Mouse (Mus musculus): ENCODE results near the gene Osbpl10. TPM values are rescaled to one million over a fixed set of nuclear protein-coding genes. Genes with fewer than 3 reads are reported as not detected.

Gene Osbpl10
- polyA plus RNA-seq, 1 experiment, result not detected

DNA sequence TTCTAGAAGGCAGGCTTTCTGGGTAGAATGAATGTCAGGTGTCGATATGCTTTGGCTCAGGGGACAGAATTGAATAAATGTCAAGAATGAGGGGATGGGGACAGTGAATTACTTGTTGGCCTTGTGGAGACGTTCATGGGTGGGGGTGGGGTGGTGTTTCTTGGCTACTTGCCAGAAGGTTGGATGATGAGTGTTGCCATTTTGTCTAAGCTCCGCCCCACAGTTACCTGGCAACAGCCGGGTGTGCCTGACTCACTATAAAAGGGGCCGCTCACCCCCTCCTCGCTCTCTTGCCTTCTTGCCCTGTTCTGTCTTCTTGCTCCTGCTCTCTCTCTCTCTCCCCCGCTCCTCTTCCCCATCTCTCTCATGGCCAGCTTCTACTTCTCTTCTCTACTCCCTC lies 60.9 kb downstream of the Osbpl10 start:
- no peaks in the 10 kb centered on the region for H3K4me1 ChIP-seq (ENCODE audit: control insufficient read depth, insufficient read depth, low read length)
- TF ChIP-seq CTCF (IDR thresholded peaks at IDR 0.05; ENCODE audit: control insufficient read depth, insufficient read depth, low read length), result no peak
- TF ChIP-seq POLR2A (IDR thresholded peaks at IDR 0.05; ENCODE audit: borderline replicate concordance, control insufficient read depth, low read depth, low read length), result no peak
- WGBS, result 82% methylated on average over 7 of the region's 7 CpGs
- H3K27ac ChIP-seq (ENCODE audit: control insufficient read depth, insufficient read depth, low read depth, low read length, poor library complexity), result no peak overlapping the region
- no peak overlapping the region for H3K4me3 ChIP-seq (replicated peaks; ENCODE audit: control insufficient read depth, low read depth, low read length)

DNA sequence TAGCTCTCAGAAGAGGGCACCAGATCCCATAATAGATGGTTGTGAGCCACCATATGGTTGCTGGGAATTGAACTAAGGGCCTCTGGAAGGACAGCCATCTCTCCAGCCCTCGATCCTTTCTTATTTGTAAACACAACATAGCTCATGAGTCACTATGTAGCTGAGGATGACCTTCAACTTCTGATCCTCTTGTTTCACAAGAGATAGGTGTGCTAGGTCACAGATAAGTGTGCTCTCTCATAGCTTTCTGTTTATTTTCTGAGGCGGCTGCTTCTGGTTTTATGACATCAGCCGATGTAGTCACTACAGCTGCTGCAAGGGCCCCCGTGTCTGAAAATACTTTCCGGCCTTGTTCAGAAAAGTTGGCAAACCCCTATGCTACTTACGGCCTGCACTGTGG lies 64.2 kb downstream of the Osbpl10 start:
- no peak overlapping the region for H3K4me3 ChIP-seq (replicated peaks; ENCODE audit: control insufficient read depth, low read depth, low read length)
- H3K4me1 ChIP-seq (ENCODE audit: control insufficient read depth, insufficient read depth, low read length), result no peaks in the 10 kb centered on the region
- H3K27ac ChIP-seq (ENCODE audit: control insufficient read depth, insufficient read depth, low read depth, low read length, poor library complexity), result no peak overlapping the region
- no peak for TF ChIP-seq CTCF (IDR thresholded peaks at IDR 0.05; ENCODE audit: control insufficient read depth, insufficient read depth, low read length)
- TF ChIP-seq POLR2A (IDR thresholded peaks at IDR 0.05; ENCODE audit: borderline replicate concordance, control insufficient read depth, low read depth, low read length), result no peak
- WGBS, result 90% methylated on average over 6 of the region's 6 CpGs

DNA sequence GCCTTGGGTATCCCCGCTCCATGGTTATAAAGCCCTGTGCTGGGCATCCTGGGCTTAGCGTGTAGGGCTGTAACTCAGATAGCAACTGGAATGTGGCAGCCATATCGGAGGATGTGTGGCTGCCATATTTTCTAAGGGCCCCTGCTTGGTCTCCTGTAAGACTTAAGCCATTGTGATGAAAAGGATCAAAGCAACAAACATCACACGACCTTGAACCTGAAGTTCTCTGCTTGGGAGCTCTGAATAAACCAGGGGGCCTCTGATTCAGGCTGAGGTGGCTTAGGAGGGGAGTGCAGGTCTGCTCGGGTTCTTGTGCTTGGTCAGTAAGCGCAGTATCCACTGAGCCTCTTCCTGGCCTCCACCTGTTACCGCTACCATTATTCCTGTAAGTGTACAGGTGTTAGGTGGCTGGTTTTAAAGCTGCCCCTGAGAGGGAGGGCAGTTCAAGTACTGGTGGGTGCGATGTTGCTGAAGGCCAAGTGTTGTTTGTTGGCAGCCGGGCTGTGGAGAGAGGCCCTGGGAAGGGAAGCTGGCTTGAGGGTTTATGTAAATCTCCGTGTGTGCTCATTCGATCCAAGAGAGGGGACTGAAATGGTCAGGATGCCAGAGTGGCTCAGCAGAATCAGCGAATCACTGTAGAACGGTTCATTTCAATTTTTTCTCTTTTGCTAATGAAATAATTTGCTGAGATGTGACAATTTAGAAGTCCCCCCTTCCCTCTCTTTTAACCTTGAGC lies 64.8 kb downstream of the Osbpl10 start:
- TF ChIP-seq POLR2A (IDR thresholded peaks at IDR 0.05; ENCODE audit: borderline replicate concordance, control insufficient read depth, low read depth, low read length), result no peak
- TF ChIP-seq CTCF (IDR thresholded peaks at IDR 0.05; ENCODE audit: control insufficient read depth, insufficient read depth, low read length), result no peak
- Histone ChIP-seq H3K4me1 (ENCODE audit: control insufficient read depth, insufficient read depth, low read length) (no peaks in the 10 kb centered on the region), H3K27ac (ENCODE audit: control insufficient read depth, insufficient read depth, low read depth, low read length, poor library complexity) (no peak overlapping the region), H3K4me3 (replicated peaks; ENCODE audit: control insufficient read depth, low read depth, low read length) (no peak overlapping the region)
- WGBS, result 82% methylated on average over 13 of the region's 13 CpGs

DNA sequence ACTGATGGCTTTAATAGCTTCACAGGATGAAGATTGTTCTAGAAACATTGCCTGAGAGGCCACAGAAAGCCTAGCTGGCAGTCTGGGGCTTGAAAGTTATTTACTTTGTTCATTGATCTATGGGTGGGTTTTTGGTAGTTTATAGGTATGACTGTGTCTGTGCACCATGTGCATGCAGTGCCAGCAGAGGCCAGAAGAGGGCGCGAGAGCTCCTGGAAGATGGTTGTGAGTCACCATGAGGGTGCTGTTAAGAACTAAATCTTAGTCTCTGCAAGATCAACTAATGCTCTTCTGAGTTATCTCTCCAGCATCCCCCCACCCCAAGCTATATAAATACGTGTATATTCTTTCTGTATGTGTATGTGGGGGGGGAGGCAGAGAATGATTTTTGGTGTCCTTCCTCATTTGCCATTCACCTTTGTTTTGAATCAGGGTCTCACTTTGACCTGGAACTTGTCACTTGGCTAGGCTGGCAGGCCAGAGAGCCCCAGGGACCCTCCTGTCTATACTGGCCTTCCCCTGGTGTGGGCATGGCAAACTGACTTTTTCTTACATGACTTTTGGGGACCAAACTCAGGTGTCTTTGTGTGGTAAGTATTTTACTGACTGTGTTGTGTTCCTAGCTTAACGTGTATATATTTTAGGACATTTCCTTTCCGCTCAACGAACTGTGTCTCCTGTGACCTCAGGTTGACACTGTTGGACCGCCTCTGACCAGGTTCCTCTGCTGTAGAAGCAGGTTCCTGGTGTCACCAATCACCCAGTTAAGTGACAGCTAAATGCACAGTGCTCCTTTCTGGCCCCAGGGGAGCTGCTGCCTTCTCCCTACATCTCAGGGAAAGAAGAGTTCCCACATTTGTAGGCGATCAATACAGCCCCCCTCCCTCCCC lies 65.8 kb downstream of the Osbpl10 start:
- H3K27ac ChIP-seq (ENCODE audit: control insufficient read depth, insufficient read depth, low read depth, low read length, poor library complexity), result peak overlapping the region; percentile 65; the same call in 1 of the 2 replicates
- no peaks in the 10 kb centered on the region for H3K4me1 ChIP-seq (ENCODE audit: control insufficient read depth, insufficient read depth, low read length)
- no peak overlapping the region for H3K4me3 ChIP-seq (replicated peaks; ENCODE audit: control insufficient read depth, low read depth, low read length)
- 68% methylated on average over 8 of the region's 8 CpGs for WGBS
- TF ChIP-seq CTCF (IDR thresholded peaks at IDR 0.05; ENCODE audit: control insufficient read depth, insufficient read depth, low read length), result peak; percentile 46; the same call in 1 of the 2 replicates
- no peak for TF ChIP-seq POLR2A (IDR thresholded peaks at IDR 0.05; ENCODE audit: borderline replicate concordance, control insufficient read depth, low read depth, low read length)

DNA sequence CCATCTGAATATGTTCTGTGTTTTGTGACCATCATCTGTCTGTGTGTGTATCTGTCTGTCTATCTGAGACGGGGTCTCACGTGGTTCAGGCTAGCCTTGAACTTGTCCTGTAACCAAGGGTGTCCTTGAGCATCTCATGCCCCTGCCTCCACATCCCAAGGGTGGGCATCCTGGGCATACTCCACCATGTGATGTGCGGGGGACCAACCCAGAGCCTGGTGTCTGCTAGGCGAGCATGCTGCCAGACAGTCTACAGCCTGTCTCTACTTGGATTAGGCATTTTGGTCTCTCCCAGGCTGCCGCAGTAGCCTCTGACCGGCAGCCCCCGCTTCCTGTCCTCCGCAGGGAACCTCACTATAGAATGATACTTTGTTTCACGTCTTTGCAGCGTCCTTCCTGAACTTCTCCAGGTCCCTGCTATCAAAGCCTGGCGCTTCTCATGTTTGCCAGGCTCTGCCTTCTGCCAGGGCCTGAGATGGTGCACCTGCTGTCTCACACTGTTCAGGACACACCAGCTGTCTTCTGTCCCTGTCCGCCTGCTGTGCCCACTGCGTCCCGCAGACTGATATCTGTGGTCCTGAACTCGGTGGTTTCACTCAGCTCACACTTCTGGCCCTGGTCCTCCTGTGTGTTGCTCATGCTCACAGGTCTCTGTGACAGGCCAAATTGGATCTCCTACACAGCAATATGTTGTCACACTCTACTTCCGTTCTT lies 66.9 kb downstream of the Osbpl10 start:
- WGBS, result 73% methylated on average over 16 of the region's 16 CpGs
- H3K27ac ChIP-seq (ENCODE audit: control insufficient read depth, insufficient read depth, low read depth, low read length, poor library complexity), result peak overlapping the region; percentile 4
- TF ChIP-seq POLR2A (IDR thresholded peaks at IDR 0.05; ENCODE audit: borderline replicate concordance, control insufficient read depth, low read depth, low read length) (no peak), CTCF (IDR thresholded peaks at IDR 0.05; ENCODE audit: control insufficient read depth, insufficient read depth, low read length) (no peak)
- H3K4me3 ChIP-seq (replicated peaks; ENCODE audit: control insufficient read depth, low read depth, low read length), result no peak overlapping the region
- no peaks in the 10 kb centered on the region for H3K4me1 ChIP-seq (ENCODE audit: control insufficient read depth, insufficient read depth, low read length)

DNA sequence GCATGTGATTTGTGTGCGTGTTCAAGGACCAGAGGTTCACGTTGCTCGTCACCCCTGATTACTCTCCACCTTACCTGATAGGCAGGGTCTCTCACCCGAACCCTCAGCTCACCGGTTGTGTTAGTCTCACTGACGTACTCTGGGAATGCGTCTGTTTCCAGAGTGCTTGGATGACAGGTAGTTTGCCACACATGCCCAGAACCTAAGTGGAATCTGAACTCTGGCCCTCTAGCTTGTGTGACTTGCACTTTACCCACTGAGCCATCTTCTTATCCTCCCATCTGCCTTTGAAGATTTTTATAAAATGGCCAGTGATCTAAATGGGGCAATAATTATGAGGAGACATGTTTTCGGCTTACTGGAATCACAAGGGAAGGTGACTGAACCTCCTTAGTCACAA lies 68.3 kb downstream of the Osbpl10 start:
- no peak for TF ChIP-seq CTCF (IDR thresholded peaks at IDR 0.05; ENCODE audit: control insufficient read depth, insufficient read depth, low read length)
- TF ChIP-seq POLR2A (IDR thresholded peaks at IDR 0.05; ENCODE audit: borderline replicate concordance, control insufficient read depth, low read depth, low read length), result no peak
- H3K4me1 ChIP-seq (ENCODE audit: control insufficient read depth, insufficient read depth, low read length), result no peaks in the 10 kb centered on the region
- no peak overlapping the region for H3K4me3 ChIP-seq (replicated peaks; ENCODE audit: control insufficient read depth, low read depth, low read length)
- 89% methylated on average over 8 of the region's 8 CpGs for WGBS
- H3K27ac ChIP-seq (ENCODE audit: control insufficient read depth, insufficient read depth, low read depth, low read length, poor library complexity), result no peak overlapping the region

DNA sequence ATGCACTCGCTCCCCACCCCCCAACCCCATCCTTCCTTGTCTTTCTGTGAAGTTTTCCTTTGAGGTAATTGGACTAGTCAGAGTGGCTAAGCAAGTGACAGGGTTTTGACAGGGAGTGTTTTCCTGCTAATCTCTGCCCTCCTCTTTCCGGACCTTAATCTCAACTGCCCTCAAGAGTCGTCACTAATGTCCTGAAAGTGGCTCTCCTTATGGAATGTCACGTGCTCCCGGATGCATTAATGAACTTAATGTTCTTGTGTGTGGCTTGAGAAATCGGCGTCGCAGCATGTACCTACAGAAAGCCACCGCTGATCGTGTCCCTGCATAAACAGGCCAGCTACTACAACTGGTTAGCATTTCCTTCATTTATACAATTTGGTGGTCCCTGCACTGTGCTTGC lies 70.0 kb downstream of the Osbpl10 start:
- TF ChIP-seq POLR2A (IDR thresholded peaks at IDR 0.05; ENCODE audit: borderline replicate concordance, control insufficient read depth, low read depth, low read length) (no peak), CTCF (IDR thresholded peaks at IDR 0.05; ENCODE audit: control insufficient read depth, insufficient read depth, low read length) (no peak)
- Histone ChIP-seq H3K27ac (ENCODE audit: control insufficient read depth, insufficient read depth, low read depth, low read length, poor library complexity) (no peak overlapping the region), H3K4me1 (ENCODE audit: control insufficient read depth, insufficient read depth, low read length) (no peaks in the 10 kb centered on the region), H3K4me3 (replicated peaks; ENCODE audit: control insufficient read depth, low read depth, low read length) (no peak overlapping the region)
- 79% methylated on average over 10 of the region's 10 CpGs for WGBS

DNA sequence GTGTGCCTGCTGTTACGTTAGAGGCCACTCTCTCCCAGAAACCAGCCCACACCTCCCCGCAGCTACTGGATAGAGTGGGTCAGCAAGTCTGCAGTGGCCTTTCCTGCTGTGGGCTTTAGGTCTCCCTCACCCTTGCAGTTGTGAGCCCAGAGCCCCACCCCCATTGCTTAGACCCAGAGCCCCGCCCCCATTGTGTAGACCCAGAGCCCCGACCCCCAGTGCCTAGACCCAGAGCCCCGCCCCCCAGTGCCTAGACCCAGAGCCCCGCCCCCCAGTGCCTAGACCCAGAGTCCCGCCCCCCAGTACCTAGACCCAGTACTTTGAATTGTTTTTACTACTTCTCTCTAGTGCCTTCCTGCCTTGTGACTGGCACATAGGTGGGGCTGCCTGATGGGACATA lies 70.5 kb downstream of the Osbpl10 start:
- Histone ChIP-seq H3K4me1 (ENCODE audit: control insufficient read depth, insufficient read depth, low read length) (no peaks in the 10 kb centered on the region), H3K27ac (ENCODE audit: control insufficient read depth, insufficient read depth, low read depth, low read length, poor library complexity) (no peak overlapping the region)
- WGBS, result 64% methylated on average over 7 of the region's 7 CpGs

More for the DNA sequence above, 70.5 kb downstream of the Osbpl10 start:
- TF ChIP-seq CTCF (IDR thresholded peaks at IDR 0.05; ENCODE audit: control insufficient read depth, insufficient read depth, low read length) (no peak), POLR2A (IDR thresholded peaks at IDR 0.05; ENCODE audit: borderline replicate concordance, control insufficient read depth, low read depth, low read length) (no peak)
- no peak overlapping the region for H3K4me3 ChIP-seq (replicated peaks; ENCODE audit: control insufficient read depth, low read depth, low read length)

All from bone marrow, adult 2 months (tissue).